Mouse (Mus musculus) hematopoietic stem cell, adult 5-6 weeks (primary cell): ENCODE measurements at regions not wholly inside any gene's neighbourhood (a gene's known extent, or its start where the extent isn't known, plus 50 kb on each side); places are given as distances from the start of the nearest gene placed in this dataset.

Source experiments
- ATAC-seq, 2 experiments: fragments of 125-278 bp in 1 of 2; replicated peaks in 1 of 2; 2 replicates each; pipeline ENCODE4 v1.8.0; 2016 to 2017; ENCODE audit warnings: inconsistent platforms in 2 of 2, mild to moderate bottlenecking in 2 of 2, moderate number of reproducible peaks in 2 of 2, low read depth in 1 of 2, moderate TSS enrichment in 1 of 2; ENCODE audit not compliant: low FRiP score in 2 of 2, poor library complexity in 2 of 2, severe bottlenecking in 2 of 2, insufficient read depth in 1 of 2, low TSS enrichment in 1 of 2

GRCm38 (mm10) chr1:137364396-137364795 lies 404.1 kb upstream of the Nr5a2 start:
- no peak for ATAC-seq

- ATAC-seq = no peak
Observed at GRCm38 (mm10) chr1:137363969-137364368, 403.7 kb upstream of the Nr5a2 start.

- no peak for ATAC-seq
Observed at GRCm38 (mm10) chr1:137363561-137363960, 403.3 kb upstream of the Nr5a2 start.

- ATAC-seq = no peak
Observed at GRCm38 (mm10) chr1:137360688-137361570, 400.7 kb upstream of the Nr5a2 start.

- no peak for ATAC-seq
Observed at GRCm38 (mm10) chr1:137355941-137356512, 395.8 kb upstream of the Nr5a2 start.

- no peak for ATAC-seq
Observed at GRCm38 (mm10) chr1:137352390-137353027, 392.3 kb upstream of the Nr5a2 start.

- no peak for ATAC-seq
Observed at GRCm38 (mm10) chr1:137334137-137334536, 373.9 kb upstream of the Nr5a2 start.

GRCm38 (mm10) chr1:137332108-137332769 lies 372.0 kb upstream of the Nr5a2 start:
- no peak for ATAC-seq

- ATAC-seq = no peak
Observed at GRCm38 (mm10) chr1:137331746-137332107, 371.5 kb upstream of the Nr5a2 start.

GRCm38 (mm10) chr1:137330634-137331033 lies 370.4 kb upstream of the Nr5a2 start:
- peak; percentile 53 to 56; a peak in 2 of 4 replicates for ATAC-seq

GRCm38 (mm10) chr1:137323884-137324594 lies 363.8 kb upstream of the Nr5a2 start:
- peak; percentile 59 to 69; a peak in 2 of 4 replicates for ATAC-seq

GRCm38 (mm10) chr1:137323035-137323680 lies 362.9 kb upstream of the Nr5a2 start:
- no peak for ATAC-seq

- ATAC-seq = no peak
Observed at GRCm38 (mm10) chr1:137302757-137303422, 342.6 kb upstream of the Nr5a2 start.

- 0 out of 4 replicates have a peak, but pooled peaks of 1 of the 2 experiments have one; percentile 37 for ATAC-seq
Observed at GRCm38 (mm10) chr1:137297780-137298569, 337.7 kb upstream of the Nr5a2 start.

- ATAC-seq = no peak
Observed at GRCm38 (mm10) chr1:137289456-137289855, 329.2 kb upstream of the Nr5a2 start.

- ATAC-seq = no peak
Observed at GRCm38 (mm10) chr1:137283291-137283690, 323.0 kb upstream of the Nr5a2 start.
